Mouse (Mus musculus) brown adipose tissue, adult 24 weeks (tissue): ENCODE data around the gene Fzd5. TPM values are rescaled to one million over a fixed set of nuclear protein-coding genes. Genes with fewer than 3 reads are reported as not detected.

ENCODE experiments used
- H3K27ac ChIP-seq: fragments of 200-500 bp; replicated peaks from 2 replicates; pipeline ENCODE4 v1.5.1; 2012; ENCODE audit warnings: low read depth, mild to moderate bottlenecking, low read length
- H3K4me1 ChIP-seq: fragments of 200-500 bp; 2 replicates; pipeline ENCODE4 v1.6.1; 2012; ENCODE audit warnings: low read length, mixed read lengths; ENCODE audit not compliant: control insufficient read depth, insufficient read depth, insufficient read length
- H3K4me3 ChIP-seq: fragments of 200-500 bp; 2 replicates; pipeline ENCODE4 v1.5.1; 2012; ENCODE audit warnings: low read depth, mild to moderate bottlenecking, low read length, moderate library complexity; ENCODE audit not compliant: insufficient read depth
- polyA plus RNA-seq: library from polyadenylated mRNA; stranded (reverse); fragments of >200 nt; gene quantifications from 2 replicates; pipeline ENCODE4 v1.2.4, GENCODE M21; 2012; ENCODE audit not compliant: missing spikeins, insufficient read depth, insufficient read length

Fzd5 gene
- 0.75 and 0.92 TPM in 2 replicates for polyA plus RNA-seq

GRCm38 (mm10) chr1:64737502-64738179 lies at the start of gene Fzd5:
Gene Fzd5, minus strand, starts transcription at chr1:64737751.
- peak within 1 kb of the TSS; percentile 94 for H3K4me3 ChIP-seq
- peaks cover 7% of the 10 kb centered on the region; the same call in 1 of the 2 replicates for H3K4me1 ChIP-seq
- no peak within 1 kb of the TSS; the same call in 1 of the 2 replicates for H3K27ac ChIP-seq

- Histone ChIP-seq H3K4me3 (no peak overlapping the region), H3K4me1 (no peaks in the 10 kb centered on the region), H3K27ac (no peak overlapping the region)
Measured at GRCm38 (mm10) chr1:64779863-64780262, 42.3 kb upstream of the Fzd5 start.

GRCm38 (mm10) chr1:64779415-64779814 lies 41.9 kb upstream of the Fzd5 start:
- H3K4me3 ChIP-seq = no peak overlapping the region
- H3K27ac ChIP-seq = no peak overlapping the region

GRCm38 (mm10) chr1:64773305-64773704 lies 35.8 kb upstream of the Fzd5 start:
- H3K27ac ChIP-seq = no peak overlapping the region
- no peaks in the 10 kb centered on the region for H3K4me1 ChIP-seq
- H3K4me3 ChIP-seq = no peak overlapping the region

More at GRCm38 (mm10) chr1:64779415-64779814, 41.9 kb upstream of the Fzd5 start:
- H3K4me1 ChIP-seq = no peaks in the 10 kb centered on the region

- Histone ChIP-seq H3K4me3 (no peak overlapping the region), H3K4me1 (no peaks in the 10 kb centered on the region)
Measured at GRCm38 (mm10) chr1:64770169-64770568, 32.6 kb upstream of the Fzd5 start.

GRCm38 (mm10) chr1:64761646-64762045 lies 24.1 kb upstream of the Fzd5 start:
- H3K27ac ChIP-seq = no peak overlapping the region
- no peak overlapping the region for H3K4me3 ChIP-seq
- no peaks in the 10 kb centered on the region for H3K4me1 ChIP-seq

More at GRCm38 (mm10) chr1:64770169-64770568, 32.6 kb upstream of the Fzd5 start:
- no peak overlapping the region for H3K27ac ChIP-seq

- Histone ChIP-seq H3K4me3 (no peak overlapping the region), H3K4me1 (peaks cover 4% of the 10 kb centered on the region; the same call in 1 of the 2 replicates), H3K27ac (no peak overlapping the region)
Measured at GRCm38 (mm10) chr1:64757766-64758165, 20.2 kb upstream of the Fzd5 start.

- Histone ChIP-seq H3K4me1 (peaks cover 4% of the 10 kb centered on the region; the same call in 1 of the 2 replicates), H3K27ac (no peak overlapping the region), H3K4me3 (no peak overlapping the region)
Measured at GRCm38 (mm10) chr1:64757254-64757653, 19.7 kb upstream of the Fzd5 start.

- Histone ChIP-seq H3K4me3 (no peak overlapping the region), H3K4me1 (peaks cover 4% of the 10 kb centered on the region; the same call in 1 of the 2 replicates), H3K27ac (no peak overlapping the region)
Measured at GRCm38 (mm10) chr1:64756640-64757030, 19.1 kb upstream of the Fzd5 start.

GRCm38 (mm10) chr1:64755971-64756639 lies 18.6 kb upstream of the Fzd5 start:
- Histone ChIP-seq H3K4me1 (peaks cover 4% of the 10 kb centered on the region; the same call in 1 of the 2 replicates), H3K27ac (no peak overlapping the region), H3K4me3 (no peak overlapping the region)

GRCm38 (mm10) chr1:64754658-64755057 lies 17.1 kb upstream of the Fzd5 start:
- Histone ChIP-seq H3K4me1 (peaks cover 4% of the 10 kb centered on the region; the same call in 1 of the 2 replicates), H3K4me3 (no peak overlapping the region), H3K27ac (no peak overlapping the region)

GRCm38 (mm10) chr1:64753668-64754067 lies 16.1 kb upstream of the Fzd5 start:
- Histone ChIP-seq H3K4me3 (no peak overlapping the region), H3K27ac (no peak overlapping the region), H3K4me1 (peaks cover 4% of the 10 kb centered on the region; the same call in 1 of the 2 replicates)

GRCm38 (mm10) chr1:64753109-64753508 lies 15.6 kb upstream of the Fzd5 start:
- peaks cover 4% of the 10 kb centered on the region; the same call in 1 of the 2 replicates for H3K4me1 ChIP-seq
- no peak overlapping the region for H3K27ac ChIP-seq
- no peak overlapping the region for H3K4me3 ChIP-seq

- no peak overlapping the region for H3K4me3 ChIP-seq
- H3K4me1 ChIP-seq = no peaks in the 10 kb centered on the region
- H3K27ac ChIP-seq = no peak overlapping the region
Measured at GRCm38 (mm10) chr1:64744616-64745015, 7.1 kb upstream of the Fzd5 start.

- Histone ChIP-seq H3K27ac (no peak overlapping the region), H3K4me3 (no peak overlapping the region), H3K4me1 (no peaks in the 10 kb centered on the region)
Measured at GRCm38 (mm10) chr1:64742741-64743408, 5.3 kb upstream of the Fzd5 start.
